Mouse (Mus musculus) testis, postnatal 14 days (tissue): ENCODE results near the gene Dnah14.

Source experiments
- DNase-seq: peaks from one replicate; pipeline ENCODE4 v3.0.0; 2021; ENCODE audit warnings: low spot score

Dnah14 gene

GRCm38 (mm10) chr1:181853081-181853736 lies 276.9 kb downstream of the Dnah14 start:
- peak; percentile 54 for DNase-seq

GRCm38 (mm10) chr1:181854829-181855228 lies 278.5 kb downstream of the Dnah14 start:
- no peak for DNase-seq

GRCm38 (mm10) chr1:181856329-181856728 lies 280.0 kb downstream of the Dnah14 start:
- DNase-seq: no peak

GRCm38 (mm10) chr1:181860659-181861058 lies 284.3 kb downstream of the Dnah14 start:
- peak; percentile 62 for DNase-seq

- DNase-seq: no peak
These were observed 285.0 kb downstream of the Dnah14 start for GRCm38 (mm10) chr1:181861181-181861902.

GRCm38 (mm10) chr1:181862676-181863374 lies 286.5 kb downstream of the Dnah14 start:
- DNase-seq: no peak

- no peak for DNase-seq
These were observed 287.1 kb downstream of the Dnah14 start for GRCm38 (mm10) chr1:181863431-181863830.
